Mouse (Mus musculus) ES-Bruce4 (cell line): ENCODE measurements around the gene Phf21b.

Experiments
- CTCF ChIP-seq: IDR thresholded peaks from one replicate; pipeline ENCODE4 v1.8.1; 2011; ENCODE audit warnings: low read depth, low read length
- EP300 ChIP-seq: IDR thresholded peaks from 2 replicates; pipeline ENCODE4 v1.6.1; 2011; ENCODE audit warnings: low read depth, low read length; ENCODE audit not compliant: insufficient read depth
- POLR2A ChIP-seq: IDR thresholded peaks from one replicate; pipeline ENCODE4 v1.8.1; 2011; ENCODE audit warnings: low read length; ENCODE audit not compliant: insufficient read depth

GRCm38 (mm10) chr15:84856006-84856995 is at the start of gene Phf21b:
- TF ChIP-seq POLR2A (peak; percentile 38), CTCF (no peak), EP300 (0 out of 2 replicates have a peak, but pooled peaks have one; percentile 10)
